Mouse (Mus musculus) embryonic fibroblast, embryonic 13.5 days (primary cell): ENCODE measurements around the gene Mkrn2.

Experiments used
- CTCF ChIP-seq: IDR thresholded peaks from 2 replicates; pipeline ENCODE4 v1.5.1; 2011; ENCODE audit warnings: mild to moderate bottlenecking, control low read depth, low read length, moderate library complexity, borderline replicate concordance; ENCODE audit not compliant: insufficient read depth
- POLR2A ChIP-seq: IDR thresholded peaks from 2 replicates; pipeline ENCODE4 v1.6.1; 2011; ENCODE audit warnings: low read depth, mild to moderate bottlenecking, control low read depth, low read length, moderate library complexity

GRCm38 (mm10) chr6:115582328-115583115 is 19.2 kb upstream of the Mkrn2 start:
- TF ChIP-seq CTCF (no peak), POLR2A (no peak)
